Mouse (Mus musculus) adrenal gland, adult 8-10 months (tissue): Measurements from ENCODE around the gene Taar6. TPM values are rescaled to one million over a fixed set of nuclear protein-coding genes. Genes with fewer than 3 reads are reported as not detected.

ENCODE experiments used
- total RNA-seq, 4 experiments: library from RNA; stranded (reverse); gene quantifications; 2 replicates each; pipeline ENCODE4 v1.2.4; 2022

The Taar6 gene
- total RNA-seq, 4 experiments from 2014 or later: not detected

Other genes starting within 250 kb of the Taar6 start
- gene Rps12, start 198.4 kb downstream of the Taar6 start, total RNA-seq: 100 to 1,000 TPM; 283 to 619 (median 405) TPM
- 10 to 100 TPM; 31.3 to 54.2 (median 44.7) TPM for gene Slc18b1, start 188.7 kb downstream of the Taar6 start, total RNA-seq
- gene Vnn3, start 134.2 kb downstream of the Taar6 start, total RNA-seq: 10 to 100 TPM in 2 of 4 experiments, 1 to 10 TPM in 1, under 1 TPM in 1; 0.74 to 37.9 (median 12.2) TPM
- gene Vnn1, start 91.0 kb downstream of the Taar6 start, total RNA-seq: 10 to 100 TPM; 29.6 to 37.3 (median 32.2) TPM
- gene Taar1, start 65.3 kb downstream of the Taar6 start, total RNA-seq: not detected
- gene Taar2, start 47.1 kb downstream of the Taar6 start, total RNA-seq: not detected
- not detected for gene Taar3, start 36.1 kb downstream of the Taar6 start, total RNA-seq
- gene Taar4, start 25.2 kb downstream of the Taar6 start, total RNA-seq: not detected
- gene Taar5, start 14.9 kb downstream of the Taar6 start, total RNA-seq: not detected
- not detected for gene Taar7a, start 7.8 kb upstream of the Taar6 start, total RNA-seq
- gene Taar7b, start 14.3 kb upstream of the Taar6 start, total RNA-seq: not detected
- gene Taar7d, start 41.6 kb upstream of the Taar6 start, total RNA-seq: not detected
- not detected for gene Taar7e, start 52.0 kb upstream of the Taar6 start, total RNA-seq
- not detected for gene Taar7f, start 63.9 kb upstream of the Taar6 start, total RNA-seq
- gene Taar8a, start 90.9 kb upstream of the Taar6 start, total RNA-seq: not detected
- gene Taar8b, start 106.6 kb upstream of the Taar6 start, total RNA-seq: not detected
- gene Taar8c, start 116.3 kb upstream of the Taar6 start, total RNA-seq: not detected
- not detected for gene Taar9, start 123.9 kb upstream of the Taar6 start, total RNA-seq
- 100 to 1,000 TPM; 142 to 198 (median 186) TPM for gene Stx7, start 163.7 kb upstream of the Taar6 start, total RNA-seq
- gene Moxd1, start 237.9 kb upstream of the Taar6 start, total RNA-seq: under 1 TPM in 3 of 4 experiments, not detected in 1; 0.15 to 0.27 (median 0.15) TPM